In genomic region chr2:25502726-25503125, GRCm38 (mm10) we compare ENCODE assay signal across 19 mouse cellular contexts. TPM values are rescaled to one million over a fixed set of nuclear protein-coding genes. Genes with fewer than 3 reads are reported as not detected.
DNase-seq lines count a peak whose midpoint lies in the region; ATAC-seq lines count a peak whose summit lies in the region.
"Had no signal": no experiment of that assay in that cellular context is flagged by ENCODE, and none has a peak within 500 bp of the region (broad histone marks: within the 10 kb centered on the region; RNA-seq: fewer than 3 reads in every experiment).

No protein-coding gene starts in this region.

- 88% methylated on average over 3 of the region's 3 CpGs for WGBS in embryonic facial prominence, embryonic 10.5 days
- 40% methylated on average over 3 of the region's 3 CpGs for WGBS in liver, embryonic 15.5 days (ENCODE audit: insufficient replicate concordance)

- peak overlapping the region; percentile 92; the same call in 1 of the 2 replicates for H3K4me3 ChIP-seq in embryonic facial prominence, embryonic 10.5 days
- no peak overlapping the region; the same call in 1 of the 2 replicates for H3K4me3 ChIP-seq in liver, embryonic 15.5 days (replicated peaks)

- peaks cover 30% of the 10 kb centered on the region for H3K4me1 ChIP-seq in embryonic facial prominence, embryonic 10.5 days
- peaks cover 69% of the 10 kb centered on the region for H3K4me1 ChIP-seq in liver, embryonic 15.5 days (replicated peaks)

- peak; percentile 71 for ATAC-seq in liver, embryonic 15.5 days (ENCODE audit: insufficient read depth)
- ATAC-seq: hindbrain, postnatal 0 days had no signal

- no peaks in the 10 kb centered on the region for H3K9me3 ChIP-seq in embryonic facial prominence, embryonic 10.5 days
- H3K9me3 ChIP-seq in liver, embryonic 15.5 days (replicated peaks) = no peaks in the 10 kb centered on the region
- H3K9me3 ChIP-seq: lung, embryonic 15.5 days had no signal

- H3K9ac ChIP-seq in liver, embryonic 15.5 days = 0 out of 2 replicates have a peak overlapping the region, but pooled peaks have one; percentile 21
- H3K9ac ChIP-seq: lung, embryonic 15.5 days had no signal

- no peak overlapping the region for H3K27ac ChIP-seq in embryonic facial prominence, embryonic 10.5 days (replicated peaks)
- H3K27ac ChIP-seq in liver, embryonic 15.5 days (replicated peaks) = peak overlapping the region; percentile 80
- H3K27ac ChIP-seq: hindbrain, postnatal 0 days; lung, embryonic 15.5 days had no signal

- DNase-seq in cerebellum, adult 9-11 months = peak; percentile 39
- DNase-seq in cerebellum, postnatal 4 days (ENCODE audit: low spot score in 2 of 2) = no peak
- peak; percentile 67 for DNase-seq in 3T3-L1 (ENCODE audit: low read depth, low spot score)
- DNase-seq in embryonic facial prominence, embryonic 10.5 days (ENCODE audit: low spot score) = no peak
- no peak for DNase-seq in adrenal gland, adult 8-10 months
- no peak for DNase-seq in B cell, adult 2 months
- DNase-seq in heart, adult 8-10 months (ENCODE audit: low spot score) = no peak
- DNase-seq: adrenal gland, postnatal 36 days; gastrocnemius, postnatal 36 days; kidney, postnatal 10 days; midbrain, embryonic 14.5 days; thymus, postnatal 36 days had no signal

- H3K36me3 ChIP-seq in embryonic facial prominence, embryonic 10.5 days (replicated peaks) = peaks cover 41% of the 10 kb centered on the region
- peaks cover 29% of the 10 kb centered on the region for H3K36me3 ChIP-seq in liver, embryonic 15.5 days (replicated peaks)

- H3K4me2 ChIP-seq in liver, embryonic 15.5 days = peak overlapping the region; percentile 81

- no peaks in the 10 kb centered on the region for H3K27me3 ChIP-seq in embryonic facial prominence, embryonic 10.5 days (replicated peaks; ENCODE audit: low read depth, poor library complexity, severe bottlenecking)
- no peaks in the 10 kb centered on the region for H3K27me3 ChIP-seq in liver, embryonic 15.5 days
- H3K27me3 ChIP-seq: lung, embryonic 15.5 days had no signal

RNA-seq across cellular contexts. Expression of gene C8g, which starts 1.2 kb away (rescaled TPM):
- polyA plus RNA-seq in embryonic facial prominence, embryonic 10.5 days (2016; fragmentation: Nextera tagmentation; extraction: Ambion mirVana) = 6.1 and 6.7 TPM in 2 replicates
- 64.9 and 88.1 TPM in 2 replicates for polyA plus RNA-seq in liver, embryonic 15.5 days (2015; fragmentation: Nextera tagmentation; extraction: Ambion mirVana)
- total RNA-seq in adrenal gland, adult 8-10 months (2022) = 1 to 10 TPM in 3 of 4 experiments, under 1 TPM in 1; 0.70 to 2.3 (median 1.6) TPM
- total RNA-seq in heart, adult 8-10 months (2022) = 1 to 10 TPM; 1.7 to 2.6 (median 2.0) TPM

RNA-seq across cellular contexts. Expression of gene Fbxw5, which starts 2.2 kb away (rescaled TPM):
- polyA plus RNA-seq in embryonic facial prominence, embryonic 10.5 days (2016; fragmentation: Nextera tagmentation; extraction: Ambion mirVana) = 87.9 and 92.2 TPM in 2 replicates
- polyA plus RNA-seq in liver, embryonic 15.5 days (2015; fragmentation: Nextera tagmentation; extraction: Ambion mirVana) = 24.0 and 28.6 TPM in 2 replicates
- 100 to 1,000 TPM in 3 of 4 experiments, 10 to 100 TPM in 1; 82.5 to 114 (median 107) TPM for total RNA-seq in adrenal gland, adult 8-10 months (2022)
- total RNA-seq in heart, adult 8-10 months (2022) = 100 to 1,000 TPM in 1 of 4 experiments, 10 to 100 TPM in 3; 79.4 to 105 (median 88.7) TPM

RNA-seq across cellular contexts. Expression of gene Lcn12, which starts 9.0 kb away (rescaled TPM):
- polyA plus RNA-seq in embryonic facial prominence, embryonic 10.5 days (2016; fragmentation: Nextera tagmentation; extraction: Ambion mirVana) = not detected in 2 replicates
- polyA plus RNA-seq in liver, embryonic 15.5 days (2015; fragmentation: Nextera tagmentation; extraction: Ambion mirVana) = not detected in 2 replicates
- not detected for total RNA-seq in adrenal gland, adult 8-10 months (2022)
- not detected for total RNA-seq in heart, adult 8-10 months (2022)
- total RNA-seq: adrenal gland, postnatal 36 days; ES-E14; gastrocnemius, postnatal 36 days; hindbrain, postnatal 0 days; layer of hippocampus, postnatal 10 days; left cerebral cortex, postnatal 25 days had no signal
- polyA plus RNA-seq: heart, postnatal 0 days; hindbrain, postnatal 0 days; lung, embryonic 15.5 days; midbrain, embryonic 14.5 days had no signal

RNA-seq across cellular contexts. Expression of gene Ptgds, which starts 32.9 kb away (rescaled TPM):
- 0.18 TPM in 1 of 2 replicates, not detected in the other for polyA plus RNA-seq in embryonic facial prominence, embryonic 10.5 days (2016; fragmentation: Nextera tagmentation; extraction: Ambion mirVana)
- polyA plus RNA-seq in liver, embryonic 15.5 days (2015; fragmentation: Nextera tagmentation; extraction: Ambion mirVana) = 0.23 and 0.38 TPM in 2 replicates
- 10 to 100 TPM in 1 of 4 experiments, 1 to 10 TPM in 3; 3.2 to 10.5 (median 4.4) TPM for total RNA-seq in adrenal gland, adult 8-10 months (2022)
- 1,000 to 10,000 TPM in 1 of 4 experiments, 100 to 1,000 TPM in 3; 350 to 1,004 (median 621) TPM for total RNA-seq in heart, adult 8-10 months (2022)

RNA-seq across cellular contexts. Expression of gene Paxx, which starts 41.8 kb away (rescaled TPM):
- polyA plus RNA-seq in embryonic facial prominence, embryonic 10.5 days (2016; fragmentation: Nextera tagmentation; extraction: Ambion mirVana) = 15.8 and 16.0 TPM in 2 replicates
- polyA plus RNA-seq in liver, embryonic 15.5 days (2015; fragmentation: Nextera tagmentation; extraction: Ambion mirVana) = 8.3 and 10.6 TPM in 2 replicates
- total RNA-seq in adrenal gland, adult 8-10 months (2022) = 10 to 100 TPM; 32.4 to 68.2 (median 43.4) TPM
- 10 to 100 TPM; 21.4 to 30.7 (median 23.3) TPM for total RNA-seq in heart, adult 8-10 months (2022)

Comparison
In these comparisons a context has a peak if more than half of its experiments do, and no peak if none do; other contexts are left out.
1. DNase-seq: peak in cerebellum, adult 9-11 months (single experiment) and 3T3-L1 (single experiment); none in cerebellum, postnatal 4 days (0 of 2), embryonic facial prominence, embryonic 10.5 days (single experiment), adrenal gland, adult 8-10 months (single experiment), B cell, adult 2 months (0 of 2) and heart, adult 8-10 months (single experiment).